Mouse (Mus musculus): ENCODE data around the gene Gm20683.

- TF ChIP-seq CTCF (IDR thresholded peaks at IDR 0.05; ENCODE audit: insufficient read depth, low read length) (no peak), POLR2A (IDR thresholded peaks at IDR 0.05; ENCODE audit: borderline replicate concordance, extremely low read depth, low read depth, low read length) (no peak)
These were observed 47.3 kb upstream of the Gm20683 start for GRCm38 (mm10) chr17:25888837-25889236.
